Mouse (Mus musculus) limb, embryonic 12.5 days (tissue): ENCODE measurements around the gene Stard10. TPM values are rescaled to one million over a fixed set of nuclear protein-coding genes. Genes with fewer than 3 reads are reported as not detected.

ENCODE experiments used
- ATAC-seq: fragments of 200-750 bp; cut with Nextera tagmentation; 2 replicates; pipeline ENCODE4 v1.8.0; 2017; ENCODE audit warnings: low read depth, moderate TSS enrichment; ENCODE audit not compliant: insufficient number of reproducible peaks, insufficient read depth, low FRiP score, low TSS enrichment
- H3K27ac ChIP-seq: fragments of 300-500 bp; sonication (generic); 2 replicates; pipeline ENCODE4 v1.5.1; 2016; ENCODE audit warnings: mild to moderate bottlenecking, moderate library complexity
- H3K27me3 ChIP-seq: fragments of 300-500 bp; sonication (generic); 2 replicates; pipeline ENCODE4 v1.6.1; 2016; ENCODE audit warnings: mild to moderate bottlenecking, moderate library complexity
- H3K36me3 ChIP-seq: fragments of 300-500 bp; sonication (generic); 2 replicates; pipeline ENCODE4 v1.6.1; 2016; ENCODE audit warnings: mild to moderate bottlenecking, moderate library complexity
- H3K4me1 ChIP-seq: fragments of 300-500 bp; sonication (generic); replicated peaks from 2 replicates; pipeline ENCODE4 v1.6.1; 2016
- H3K4me2 ChIP-seq: fragments of 300-500 bp; sonication (generic); 2 replicates; pipeline ENCODE4 v1.6.1; 2016; ENCODE audit warnings: mild to moderate bottlenecking, moderate library complexity
- H3K4me3 ChIP-seq: fragments of 300-500 bp; sonication (generic); replicated peaks from 2 replicates; pipeline ENCODE4 v1.5.1; 2016; ENCODE audit warnings: mild to moderate bottlenecking
- H3K9ac ChIP-seq: fragments of 300-500 bp; sonication (generic); replicated peaks from 2 replicates; pipeline ENCODE4 v1.6.1; 2016; ENCODE audit warnings: mild to moderate bottlenecking, moderate library complexity
- H3K9me3 ChIP-seq: fragments of 300-500 bp; sonication (generic); 2 replicates; pipeline ENCODE4 v1.6.1; 2016; ENCODE audit warnings: mild to moderate bottlenecking, moderate library complexity
- WGBS: fragments of 180-500 bp; shearing (Covaris S2); methylation state at CpG from one replicate; pipeline ENCODE4 v1.1.7; 2016; 5-methylcytosine and 5-hydroxymethylcytosine counted together
- polyA plus RNA-seq: library from polyadenylated mRNA; unstranded; fragments of >200 nt; fragmentation: Nextera tagmentation; extraction: Ambion mirVana; gene quantifications from 2 replicates; pipeline ENCODE4 v1.2.1, GENCODE M21; 2016

The Stard10 gene
- polyA plus RNA-seq, 1 experiment from 2014 or later: 17.8 TPM

- Histone ChIP-seq H3K27me3 (peaks cover 18% of the 10 kb centered on the region), H3K4me3 (peak overlapping the region; percentile 67), H3K27ac (no peak overlapping the region; the same call in 1 of the 2 replicates), H3K4me2 (peak overlapping the region; percentile 83), H3K4me1 (peaks cover 16% of the 10 kb centered on the region), H3K9me3 (no peaks in the 10 kb centered on the region), H3K9ac (peak overlapping the region; percentile 62; the same call in 1 of the 2 replicates), H3K36me3 (no peaks in the 10 kb centered on the region)
- 25% methylated on average over 7 of the region's 7 CpGs for WGBS
- no peak for ATAC-seq
These were observed 14.2 kb upstream of the Stard10 start for GRCm38 (mm10) chr7:101302691-101303090.

- ATAC-seq: no peak
- H3K4me3 ChIP-seq: no peak overlapping the region
- no peaks in the 10 kb centered on the region for H3K27me3 ChIP-seq
- H3K36me3 ChIP-seq: no peaks in the 10 kb centered on the region
- H3K4me1 ChIP-seq: 0 out of 2 replicates have a peak, but pooled peaks cover 4% of the 10 kb centered on the region
- WGBS: 57% methylated on average over 2 of the region's 2 CpGs
- H3K27ac ChIP-seq: no peak overlapping the region
- H3K9ac ChIP-seq: no peak overlapping the region
- H3K9me3 ChIP-seq: no peaks in the 10 kb centered on the region
- H3K4me2 ChIP-seq: no peak overlapping the region
These were observed 10.0 kb upstream of the Stard10 start for GRCm38 (mm10) chr7:101306841-101307240.

GRCm38 (mm10) chr7:101309985-101310326, 6.9 kb upstream of the Stard10 start:
- no peaks in the 10 kb centered on the region for H3K9me3 ChIP-seq
- no peaks in the 10 kb centered on the region for H3K36me3 ChIP-seq
- peak overlapping the region; percentile 94 for H3K27ac ChIP-seq
- peaks cover 3% of the 10 kb centered on the region; the same call in 1 of the 2 replicates for H3K27me3 ChIP-seq
- H3K9ac ChIP-seq: peak overlapping the region; percentile 63; the same call in 1 of the 2 replicates
- 30% methylated on average over 5 of the region's 5 CpGs for WGBS
- ATAC-seq: no peak; the same call in 1 of the 2 replicates
- peak overlapping the region; percentile 60 for H3K4me2 ChIP-seq
- H3K4me1 ChIP-seq: 0 out of 2 replicates have a peak, but pooled peaks cover 4% of the 10 kb centered on the region
- peak overlapping the region; percentile 59 for H3K4me3 ChIP-seq

- Histone ChIP-seq H3K27me3 (peaks cover 3% of the 10 kb centered on the region; the same call in 1 of the 2 replicates), H3K4me2 (peak overlapping the region; percentile 60), H3K36me3 (no peaks in the 10 kb centered on the region), H3K9me3 (no peaks in the 10 kb centered on the region), H3K27ac (peak overlapping the region; percentile 94), H3K4me3 (peak overlapping the region; percentile 59), H3K9ac (peak overlapping the region; percentile 63), H3K4me1 (0 out of 2 replicates have a peak, but pooled peaks cover 4% of the 10 kb centered on the region)
- peak; percentile 94 for ATAC-seq
- WGBS: under 1% methylated on average over 43 of the region's 43 CpGs
These were observed 6.4 kb upstream of the Stard10 start for GRCm38 (mm10) chr7:101310327-101311028.

GRCm38 (mm10) chr7:101311061-101311460, 5.8 kb upstream of the Stard10 start:
- Histone ChIP-seq H3K27me3 (peaks cover 3% of the 10 kb centered on the region; the same call in 1 of the 2 replicates), H3K36me3 (no peaks in the 10 kb centered on the region), H3K4me1 (0 out of 2 replicates have a peak, but pooled peaks cover 4% of the 10 kb centered on the region), H3K27ac (peak overlapping the region; percentile 94), H3K4me3 (peak overlapping the region; percentile 59), H3K9ac (no peak overlapping the region), H3K4me2 (peak overlapping the region; percentile 60), H3K9me3 (no peaks in the 10 kb centered on the region)
- ATAC-seq: no peak
- WGBS: 38% methylated on average over 2 of the region's 2 CpGs

GRCm38 (mm10) chr7:101313033-101313432, 3.9 kb upstream of the Stard10 start:
- no peak overlapping the region for H3K4me3 ChIP-seq
- H3K9me3 ChIP-seq: no peaks in the 10 kb centered on the region
- no peak overlapping the region for H3K4me2 ChIP-seq
- peaks cover 9% of the 10 kb centered on the region for H3K27me3 ChIP-seq
- H3K4me1 ChIP-seq: 0 out of 2 replicates have a peak, but pooled peaks cover 4% of the 10 kb centered on the region
- ATAC-seq: no peak
- no peak overlapping the region for H3K9ac ChIP-seq
- no peak overlapping the region for H3K27ac ChIP-seq
- whole genome bisulfite sequencing: 55% methylated on average over 3 of the region's 3 CpGs
- no peaks in the 10 kb centered on the region for H3K36me3 ChIP-seq

GRCm38 (mm10) chr7:101314396-101314795, 2.5 kb upstream of the Stard10 start:
- Histone ChIP-seq H3K4me1 (0 out of 2 replicates have a peak, but pooled peaks cover 4% of the 10 kb centered on the region), H3K4me2 (no peak overlapping the region), H3K4me3 (no peak overlapping the region), H3K9ac (no peak overlapping the region), H3K36me3 (no peaks in the 10 kb centered on the region), H3K27me3 (peaks cover 22% of the 10 kb centered on the region), H3K9me3 (no peaks in the 10 kb centered on the region), H3K27ac (no peak overlapping the region)
- no peak for ATAC-seq
- WGBS: 76% methylated on average over 5 of the region's 5 CpGs

- Histone ChIP-seq H3K4me2 (no peak overlapping the region), H3K27ac (no peak overlapping the region), H3K4me3 (no peak overlapping the region), H3K27me3 (peaks cover 31% of the 10 kb centered on the region), H3K36me3 (no peaks in the 10 kb centered on the region), H3K9ac (no peak overlapping the region), H3K4me1 (peaks cover 12% of the 10 kb centered on the region), H3K9me3 (no peaks in the 10 kb centered on the region)
- ATAC-seq: no peak
These were observed 1.2 kb upstream of the Stard10 start for GRCm38 (mm10) chr7:101315699-101316098.

GRCm38 (mm10) chr7:101316591-101317001, 290 bp upstream of the Stard10 start:
- WGBS: 71% methylated on average over 6 of the region's 6 CpGs
- ATAC-seq: no peak

GRCm38 (mm10) chr7:101318848-101319247, 2.0 kb downstream of the Stard10 start:
- 58% methylated on average over 4 of the region's 4 CpGs for WGBS
- H3K9ac ChIP-seq: no peak overlapping the region
- H3K36me3 ChIP-seq: no peaks in the 10 kb centered on the region
- no peak overlapping the region for H3K4me3 ChIP-seq
- ATAC-seq: no peak
- H3K4me2 ChIP-seq: no peak overlapping the region
- no peak overlapping the region for H3K27ac ChIP-seq
- H3K27me3 ChIP-seq: peaks cover 53% of the 10 kb centered on the region
- peaks cover 24% of the 10 kb centered on the region for H3K4me1 ChIP-seq
- H3K9me3 ChIP-seq: no peaks in the 10 kb centered on the region

More at GRCm38 (mm10) chr7:101316591-101317001, 290 bp upstream of the Stard10 start:
- H3K27me3 ChIP-seq: peaks cover 34% of the 10 kb centered on the region
- no peak overlapping the region for H3K4me3 ChIP-seq
- H3K36me3 ChIP-seq: no peaks in the 10 kb centered on the region
- H3K4me1 ChIP-seq: peaks cover 11% of the 10 kb centered on the region
- H3K9me3 ChIP-seq: no peaks in the 10 kb centered on the region
- no peak overlapping the region for H3K27ac ChIP-seq
- no peak overlapping the region for H3K4me2 ChIP-seq
- H3K9ac ChIP-seq: no peak overlapping the region

- H3K4me3 ChIP-seq: 0 out of 2 replicates have a peak overlapping the region, but pooled peaks have one; percentile 80
- peaks cover 50% of the 10 kb centered on the region for H3K27me3 ChIP-seq
- peaks cover 24% of the 10 kb centered on the region for H3K4me1 ChIP-seq
- no peak for ATAC-seq
- H3K36me3 ChIP-seq: no peaks in the 10 kb centered on the region
- H3K4me2 ChIP-seq: no peak overlapping the region
- H3K9me3 ChIP-seq: no peaks in the 10 kb centered on the region
- no peak overlapping the region for H3K9ac ChIP-seq
- 89% methylated on average over 1 of the region's 1 CpGs for WGBS
- no peak overlapping the region for H3K27ac ChIP-seq
These were observed 2.9 kb downstream of the Stard10 start for GRCm38 (mm10) chr7:101319796-101320195.
